Mouse (Mus musculus): ENCODE data around the gene Slc29a2. TPM values are rescaled to one million over a fixed set of nuclear protein-coding genes. Genes with fewer than 3 reads are reported as not detected.

Gene Slc29a2
- polyA plus RNA-seq, 1 experiment: 4.9 TPM

DNA sequence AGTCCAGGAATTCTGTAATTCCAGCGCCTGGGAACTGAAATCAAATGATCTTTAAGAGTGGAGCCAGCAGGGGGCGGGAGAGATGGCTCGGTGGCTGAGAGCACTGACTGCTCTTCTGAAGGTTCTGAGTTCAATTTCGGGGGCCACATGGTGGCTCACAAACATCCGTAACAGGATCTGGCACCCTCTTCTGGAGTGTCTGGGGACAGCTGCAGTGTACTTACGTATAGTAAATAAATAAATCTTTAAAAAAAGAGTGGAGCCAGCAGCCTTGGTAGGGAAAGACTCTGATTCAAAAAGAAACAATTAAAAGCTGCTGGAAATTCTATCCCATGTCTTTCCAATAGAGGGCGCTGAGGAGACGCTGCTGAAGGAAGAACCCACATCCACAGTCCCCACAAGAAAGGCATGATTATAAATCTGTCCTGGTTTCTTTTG lies 8.7 kb upstream of the Slc29a2 start:
- TF ChIP-seq POLR2A (IDR thresholded peaks at IDR 0.05; ENCODE audit: control insufficient read depth, low read depth, low read length): no peak
- TF ChIP-seq CTCF (IDR thresholded peaks at IDR 0.05; ENCODE audit: control insufficient read depth, insufficient read depth, insufficient replicate concordance, low read depth, low read length): no peak
- Histone ChIP-seq H3K4me3 (ENCODE audit: control insufficient read depth, low read depth, low read length) (no peak overlapping the region), H3K27me3 (ENCODE audit: control insufficient read depth, insufficient read depth, low read length) (no peaks in the 10 kb centered on the region), H3K36me3 (ENCODE audit: control insufficient read depth, insufficient read depth, low read length) (no peaks in the 10 kb centered on the region), H3K4me1 (ENCODE audit: control insufficient read depth, insufficient read depth, low read length) (peaks cover 10% of the 10 kb centered on the region), H3K27ac (ENCODE audit: control insufficient read depth, insufficient read depth, low read depth, low read length) (no peak overlapping the region)

DNA sequence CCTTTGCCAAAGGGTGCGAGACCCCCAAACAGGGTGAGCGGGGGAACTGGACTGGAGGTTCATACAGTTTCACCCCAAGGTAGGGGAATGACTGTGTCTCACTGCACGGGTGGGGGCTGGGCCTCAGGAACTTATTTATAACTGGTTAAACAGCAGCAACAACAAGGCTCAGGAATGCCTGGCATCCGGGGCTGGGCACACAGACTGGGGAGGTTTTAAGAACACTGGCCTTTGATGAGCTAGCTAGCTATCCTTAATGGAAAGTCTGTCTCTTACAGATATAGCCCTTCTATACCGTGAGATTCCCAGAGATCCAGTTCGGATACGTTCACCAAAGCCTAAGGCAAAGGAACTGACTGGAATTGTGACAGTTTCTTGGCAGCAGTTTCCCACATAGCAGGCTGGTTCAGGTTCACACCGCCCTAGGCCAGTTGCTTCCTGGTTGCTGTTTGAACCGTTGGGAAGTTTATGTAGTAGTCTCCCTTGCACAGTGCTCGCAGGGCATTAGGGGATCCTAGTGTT lies 7.4 kb upstream of the Slc29a2 start:
- no peak overlapping the region for H3K4me3 ChIP-seq (ENCODE audit: control insufficient read depth, low read depth, low read length)
- no peaks in the 10 kb centered on the region for H3K36me3 ChIP-seq (ENCODE audit: control insufficient read depth, insufficient read depth, low read length)
- H3K27ac ChIP-seq (ENCODE audit: control insufficient read depth, insufficient read depth, low read depth, low read length): no peak overlapping the region
- no peaks in the 10 kb centered on the region for H3K27me3 ChIP-seq (ENCODE audit: control insufficient read depth, insufficient read depth, low read length)
- no peak for TF ChIP-seq POLR2A (IDR thresholded peaks at IDR 0.05; ENCODE audit: control insufficient read depth, low read depth, low read length)
- no peak for TF ChIP-seq CTCF (IDR thresholded peaks at IDR 0.05; ENCODE audit: control insufficient read depth, insufficient read depth, insufficient replicate concordance, low read depth, low read length)
- peaks cover 10% of the 10 kb centered on the region for H3K4me1 ChIP-seq (ENCODE audit: control insufficient read depth, insufficient read depth, low read length)

DNA sequence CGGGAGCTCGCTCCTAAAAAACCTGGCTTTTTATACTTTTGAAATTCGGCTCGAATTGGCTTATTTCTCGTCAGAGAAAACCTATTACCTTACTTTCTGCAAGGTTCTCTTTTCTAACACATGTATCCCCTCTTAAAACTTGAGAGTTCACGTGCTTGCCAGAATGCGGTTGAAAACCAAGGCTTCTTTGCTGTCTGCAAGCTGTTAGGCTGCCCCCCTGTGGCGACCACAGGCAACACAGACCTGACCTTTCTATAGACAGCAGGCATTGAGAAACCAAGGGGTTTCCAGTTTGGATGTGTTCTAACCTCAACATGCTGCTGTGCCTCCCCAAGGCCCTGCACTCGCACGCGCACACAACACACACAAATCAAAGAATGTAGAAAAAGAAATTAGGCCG lies 6.9 kb upstream of the Slc29a2 start:
- TF ChIP-seq CTCF (IDR thresholded peaks at IDR 0.05; ENCODE audit: control insufficient read depth, insufficient read depth, insufficient replicate concordance, low read depth, low read length) (peak; percentile 76; the same call in 1 of the 2 replicates), POLR2A (IDR thresholded peaks at IDR 0.05; ENCODE audit: control insufficient read depth, low read depth, low read length) (no peak)
- Histone ChIP-seq H3K27ac (ENCODE audit: control insufficient read depth, insufficient read depth, low read depth, low read length) (no peak overlapping the region), H3K4me3 (ENCODE audit: control insufficient read depth, low read depth, low read length) (no peak overlapping the region), H3K4me1 (ENCODE audit: control insufficient read depth, insufficient read depth, low read length) (peaks cover 10% of the 10 kb centered on the region), H3K36me3 (ENCODE audit: control insufficient read depth, insufficient read depth, low read length) (no peaks in the 10 kb centered on the region), H3K27me3 (ENCODE audit: control insufficient read depth, insufficient read depth, low read length) (no peaks in the 10 kb centered on the region)

DNA sequence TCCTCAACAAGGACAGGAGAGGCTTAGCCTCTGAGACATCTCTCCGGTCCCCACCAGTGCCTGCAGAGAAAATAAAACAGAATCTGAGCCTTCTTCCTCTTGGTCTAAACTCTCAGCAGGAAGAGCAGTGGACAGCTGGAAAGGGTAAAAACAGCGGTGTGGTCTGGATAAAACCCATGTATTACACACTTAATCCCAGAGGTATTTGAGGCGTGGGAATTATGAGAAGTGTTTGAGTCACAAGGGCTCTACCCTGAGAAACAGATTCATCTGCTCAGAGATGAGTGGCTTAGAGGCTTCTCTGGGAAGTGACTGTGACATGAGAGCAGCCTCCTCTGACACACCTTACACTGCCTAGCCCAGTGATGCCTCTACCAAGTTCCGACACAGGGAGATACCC lies 6.0 kb upstream of the Slc29a2 start:
- no peak overlapping the region for H3K27ac ChIP-seq (ENCODE audit: control insufficient read depth, insufficient read depth, low read depth, low read length)
- TF ChIP-seq CTCF (IDR thresholded peaks at IDR 0.05; ENCODE audit: control insufficient read depth, insufficient read depth, insufficient replicate concordance, low read depth, low read length): no peak
- no peak for TF ChIP-seq POLR2A (IDR thresholded peaks at IDR 0.05; ENCODE audit: control insufficient read depth, low read depth, low read length)
- H3K27me3 ChIP-seq (ENCODE audit: control insufficient read depth, insufficient read depth, low read length): no peaks in the 10 kb centered on the region
- no peaks in the 10 kb centered on the region for H3K36me3 ChIP-seq (ENCODE audit: control insufficient read depth, insufficient read depth, low read length)
- H3K4me3 ChIP-seq (ENCODE audit: control insufficient read depth, low read depth, low read length): no peak overlapping the region
- H3K4me1 ChIP-seq (ENCODE audit: control insufficient read depth, insufficient read depth, low read length): peaks cover 10% of the 10 kb centered on the region

DNA sequence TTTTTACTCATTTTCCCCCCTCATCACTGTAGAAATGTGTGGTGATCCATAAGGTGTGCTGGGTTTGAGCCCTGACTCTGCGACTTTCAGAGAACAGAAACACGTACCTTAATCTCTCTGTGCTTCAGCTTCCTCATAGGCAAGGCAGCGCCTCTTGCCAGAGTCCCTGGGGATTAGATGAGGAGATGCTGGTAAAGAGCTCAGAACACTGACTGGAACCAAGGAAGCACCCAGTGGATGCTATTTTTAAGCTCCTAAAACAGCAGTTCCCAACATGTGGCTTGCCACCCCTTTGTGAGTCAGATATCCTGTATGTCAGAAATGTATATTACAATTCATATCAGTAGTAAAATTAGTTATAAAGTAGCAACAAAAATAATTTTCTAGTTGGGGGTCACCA lies 5.5 kb upstream of the Slc29a2 start:
- TF ChIP-seq POLR2A (IDR thresholded peaks at IDR 0.05; ENCODE audit: control insufficient read depth, low read depth, low read length): no peak
- TF ChIP-seq CTCF (IDR thresholded peaks at IDR 0.05; ENCODE audit: control insufficient read depth, insufficient read depth, insufficient replicate concordance, low read depth, low read length): no peak
- Histone ChIP-seq H3K4me1 (ENCODE audit: control insufficient read depth, insufficient read depth, low read length) (peaks cover 10% of the 10 kb centered on the region), H3K27ac (ENCODE audit: control insufficient read depth, insufficient read depth, low read depth, low read length) (no peak overlapping the region), H3K27me3 (ENCODE audit: control insufficient read depth, insufficient read depth, low read length) (no peaks in the 10 kb centered on the region), H3K36me3 (ENCODE audit: control insufficient read depth, insufficient read depth, low read length) (no peaks in the 10 kb centered on the region), H3K4me3 (ENCODE audit: control insufficient read depth, low read depth, low read length) (no peak overlapping the region)

DNA sequence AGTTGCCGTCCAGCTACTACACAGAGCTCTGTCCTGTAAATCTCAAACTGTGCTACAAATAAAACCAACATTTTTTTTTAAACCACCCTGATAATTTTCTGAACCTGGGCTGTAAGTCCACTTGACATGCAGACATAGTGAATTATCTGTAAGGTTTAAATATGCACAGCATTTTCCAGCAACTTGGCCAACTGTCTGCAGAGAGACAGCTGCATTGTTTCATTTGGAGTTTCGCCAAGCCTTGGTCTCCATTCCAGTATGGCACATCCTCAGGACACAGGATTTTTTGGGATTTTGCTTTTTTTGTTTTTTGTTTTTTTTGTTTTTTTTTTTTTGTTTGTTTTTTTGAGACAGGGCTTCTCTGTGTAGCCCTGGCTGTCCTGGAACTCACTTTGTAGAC lies 2.2 kb upstream of the Slc29a2 start:
- no peaks in the 10 kb centered on the region for H3K36me3 ChIP-seq (ENCODE audit: control insufficient read depth, insufficient read depth, low read length)
- no peaks in the 10 kb centered on the region for H3K27me3 ChIP-seq (ENCODE audit: control insufficient read depth, insufficient read depth, low read length)
- H3K4me3 ChIP-seq (ENCODE audit: control insufficient read depth, low read depth, low read length): no peak overlapping the region
- peaks cover 15% of the 10 kb centered on the region for H3K4me1 ChIP-seq (ENCODE audit: control insufficient read depth, insufficient read depth, low read length)
- TF ChIP-seq CTCF (IDR thresholded peaks at IDR 0.05; ENCODE audit: control insufficient read depth, insufficient read depth, insufficient replicate concordance, low read depth, low read length) (no peak), POLR2A (IDR thresholded peaks at IDR 0.05; ENCODE audit: control insufficient read depth, low read depth, low read length) (no peak)
- no peak overlapping the region for H3K27ac ChIP-seq (ENCODE audit: control insufficient read depth, insufficient read depth, low read depth, low read length)

DNA sequence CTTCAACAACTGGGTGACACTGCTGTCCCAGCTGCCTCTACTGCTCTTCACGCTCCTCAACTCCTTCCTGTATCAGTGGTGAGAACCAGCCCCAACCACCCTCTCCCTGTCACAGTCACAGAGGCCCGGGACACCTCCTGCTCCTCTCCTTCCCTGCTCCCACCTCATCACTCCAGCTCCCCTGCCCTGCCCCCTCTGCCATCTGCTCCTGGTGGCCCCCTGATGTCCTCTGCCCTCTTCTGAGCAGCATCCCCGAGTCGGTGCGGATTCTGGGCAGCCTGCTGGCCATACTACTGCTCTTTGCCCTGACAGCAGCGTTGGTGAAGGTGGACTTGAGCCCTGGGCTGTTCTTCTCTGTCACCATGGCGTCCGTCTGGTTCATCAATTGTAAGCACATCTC lies 2.5 kb downstream of the Slc29a2 start:
- no peaks in the 10 kb centered on the region for H3K36me3 ChIP-seq (ENCODE audit: control insufficient read depth, insufficient read depth, low read length)
- H3K4me3 ChIP-seq (ENCODE audit: control insufficient read depth, low read depth, low read length): no peak overlapping the region
- peaks cover 10% of the 10 kb centered on the region for H3K4me1 ChIP-seq (ENCODE audit: control insufficient read depth, insufficient read depth, low read length)
- TF ChIP-seq CTCF (IDR thresholded peaks at IDR 0.05; ENCODE audit: control insufficient read depth, insufficient read depth, insufficient replicate concordance, low read depth, low read length): no peak
- no peak for TF ChIP-seq POLR2A (IDR thresholded peaks at IDR 0.05; ENCODE audit: control insufficient read depth, low read depth, low read length)
- no peaks in the 10 kb centered on the region for H3K27me3 ChIP-seq (ENCODE audit: control insufficient read depth, insufficient read depth, low read length)
- H3K27ac ChIP-seq (ENCODE audit: control insufficient read depth, insufficient read depth, low read depth, low read length): no peak overlapping the region

DNA sequence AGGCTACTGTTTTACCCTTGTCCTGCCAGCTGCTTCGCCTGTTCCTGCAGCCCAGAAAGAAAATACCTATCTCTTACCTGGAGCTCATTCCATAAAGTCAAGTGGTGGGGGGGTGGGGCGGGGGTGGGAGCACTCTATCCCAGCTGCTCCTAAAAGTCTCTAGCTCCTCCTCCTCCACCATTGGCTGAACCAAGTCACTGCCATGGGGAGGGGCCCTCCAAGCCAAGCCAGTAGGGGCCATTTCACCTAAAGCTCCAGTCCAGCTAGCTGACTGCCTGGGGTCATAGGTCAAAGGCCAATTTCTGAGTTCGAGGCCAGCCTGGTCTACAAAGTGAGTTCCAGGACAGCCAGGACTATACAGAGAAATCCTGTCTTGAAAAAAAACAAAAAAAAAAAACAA lies 9.0 kb downstream of the Slc29a2 start:
- H3K36me3 ChIP-seq (ENCODE audit: control insufficient read depth, insufficient read depth, low read length): no peaks in the 10 kb centered on the region
- no peaks in the 10 kb centered on the region for H3K27me3 ChIP-seq (ENCODE audit: control insufficient read depth, insufficient read depth, low read length)
- H3K4me3 ChIP-seq (ENCODE audit: control insufficient read depth, low read depth, low read length): no peak overlapping the region
- H3K4me1 ChIP-seq (ENCODE audit: control insufficient read depth, insufficient read depth, low read length): no peaks in the 10 kb centered on the region
- no peak for TF ChIP-seq CTCF (IDR thresholded peaks at IDR 0.05; ENCODE audit: control insufficient read depth, insufficient read depth, insufficient replicate concordance, low read depth, low read length)
- TF ChIP-seq POLR2A (IDR thresholded peaks at IDR 0.05; ENCODE audit: control insufficient read depth, low read depth, low read length): no peak
- H3K27ac ChIP-seq (ENCODE audit: control insufficient read depth, insufficient read depth, low read depth, low read length): no peak overlapping the region

Data from testis, adult 2 months (tissue).